Mouse (Mus musculus): Measurements from ENCODE around the gene Ptpro.

- TF ChIP-seq CTCF (IDR thresholded peaks at IDR 0.05; ENCODE audit: low read depth): no peak
- TF ChIP-seq EP300 (IDR thresholded peaks at IDR 0.05; ENCODE audit: low read depth): no peak
Measured at GRCm38 (mm10) chr6:137467696-137468095, 215.6 kb downstream of the Ptpro start.

All from liver, embryonic 14.5 days (tissue).